Mouse (Mus musculus) brain, adult 2 months (tissue): ENCODE results near the gene Uchl5.

Experiments used
- DNase-seq: peaks from one replicate; pipeline ENCODE4 v3.0.0; 2011; ENCODE audit warnings: low read depth, low spot score

Gene Uchl5

GRCm38 (mm10) chr1:143803537-143803936 lies 26.5 kb downstream of the Uchl5 start:
- peak; percentile 82 for DNase-seq

- no peak for DNase-seq
Observed at GRCm38 (mm10) chr1:143809062-143809461, 32.0 kb downstream of the Uchl5 start.

GRCm38 (mm10) chr1:143813676-143814360 lies 36.7 kb downstream of the Uchl5 start:
- DNase-seq, result peak; percentile 85

- DNase-seq, result no peak
Observed at GRCm38 (mm10) chr1:143820096-143820877, 43.2 kb downstream of the Uchl5 start.

- no peak for DNase-seq
Observed at GRCm38 (mm10) chr1:143822677-143823076, 45.6 kb downstream of the Uchl5 start.

GRCm38 (mm10) chr1:143830713-143831112 lies 53.6 kb downstream of the Uchl5 start:
- peak; percentile 84 for DNase-seq

GRCm38 (mm10) chr1:143836363-143837182 lies 59.5 kb downstream of the Uchl5 start:
- DNase-seq, result peak; percentile 25

GRCm38 (mm10) chr1:143837681-143838080 lies 60.6 kb downstream of the Uchl5 start:
- DNase-seq, result no peak

GRCm38 (mm10) chr1:143838896-143839410 lies 61.9 kb downstream of the Uchl5 start:
- DNase-seq, result no peak

GRCm38 (mm10) chr1:143852329-143852728 lies 75.3 kb downstream of the Uchl5 start:
- DNase-seq, result no peak

GRCm38 (mm10) chr1:143852779-143853358 lies 75.8 kb downstream of the Uchl5 start:
- DNase-seq, result no peak

- no peak for DNase-seq
Observed at GRCm38 (mm10) chr1:143853691-143854115, 76.6 kb downstream of the Uchl5 start.

GRCm38 (mm10) chr1:143855706-143856105 lies 78.6 kb downstream of the Uchl5 start:
- no peak for DNase-seq
